Mouse (Mus musculus) thymus, adult 2 months (tissue): ENCODE data around the gene Rtn4rl1. TPM values are rescaled to one million over a fixed set of nuclear protein-coding genes. Genes with fewer than 3 reads are reported as not detected.

Source experiments
- DNase-seq: peaks from one replicate; pipeline ENCODE4 v3.0.0; 2021
- H3K27ac ChIP-seq: fragments of 200-500 bp; 2 replicates; pipeline ENCODE4 v1.5.1; 2012; ENCODE audit warnings: low read length, control low read depth; ENCODE audit not compliant: control insufficient read depth, insufficient read depth
- H3K27me3 ChIP-seq: fragments of 200-500 bp; 2 replicates; pipeline ENCODE4 v1.6.1; 2012; ENCODE audit warnings: mild to moderate bottlenecking, low read length, moderate library complexity, mixed read lengths; ENCODE audit not compliant: control insufficient read depth, insufficient read depth
- H3K36me3 ChIP-seq: fragments of 200-500 bp; 2 replicates; pipeline ENCODE4 v1.6.1; 2012; ENCODE audit warnings: mild to moderate bottlenecking, low read length, moderate library complexity; ENCODE audit not compliant: control insufficient read depth, insufficient read depth
- H3K4me1 ChIP-seq: fragments of 200-500 bp; replicated peaks from 2 replicates; pipeline ENCODE4 v1.6.1; 2012; ENCODE audit warnings: low read length; ENCODE audit not compliant: control insufficient read depth, insufficient read depth
- H3K4me3 ChIP-seq: fragments of 200-500 bp; 2 replicates; pipeline ENCODE4 v1.5.1; 2012; ENCODE audit warnings: mild to moderate bottlenecking, low read length, control low read depth, moderate library complexity; ENCODE audit not compliant: control insufficient read depth, insufficient read depth
- CTCF ChIP-seq: fragments of 200-500 bp; IDR thresholded peaks from 2 replicates; pipeline ENCODE4 v1.5.1; 2012; ENCODE audit warnings: mild to moderate bottlenecking, control low read depth, low read length, moderate library complexity, borderline replicate concordance; ENCODE audit not compliant: control insufficient read depth, poor library complexity, insufficient read depth; ENCODE audit errors: extremely low read depth
- POLR2A ChIP-seq: fragments of 200-500 bp; IDR thresholded peaks from 2 replicates; pipeline ENCODE4 v1.6.1; 2012; ENCODE audit warnings: mild to moderate bottlenecking, low read length, control low read depth, moderate library complexity; ENCODE audit not compliant: control insufficient read depth, poor library complexity, insufficient read depth; ENCODE audit errors: extremely low read depth
- WGBS: fragments of 180-500 bp; shearing (Covaris S2); methylation state at CpG from one replicate; pipeline ENCODE4 v1.1.7; 2018; 5-methylcytosine and 5-hydroxymethylcytosine counted together
- polyA plus RNA-seq: library from polyadenylated mRNA; depleted of rRNA; stranded (reverse); fragments of >200 nt; gene quantifications from 2 replicates; pipeline ENCODE4 v1.2.3, GENCODE M21; 2012

Rtn4rl1 gene
- polyA plus RNA-seq, 1 experiment, result 15.3 TPM

DNA sequence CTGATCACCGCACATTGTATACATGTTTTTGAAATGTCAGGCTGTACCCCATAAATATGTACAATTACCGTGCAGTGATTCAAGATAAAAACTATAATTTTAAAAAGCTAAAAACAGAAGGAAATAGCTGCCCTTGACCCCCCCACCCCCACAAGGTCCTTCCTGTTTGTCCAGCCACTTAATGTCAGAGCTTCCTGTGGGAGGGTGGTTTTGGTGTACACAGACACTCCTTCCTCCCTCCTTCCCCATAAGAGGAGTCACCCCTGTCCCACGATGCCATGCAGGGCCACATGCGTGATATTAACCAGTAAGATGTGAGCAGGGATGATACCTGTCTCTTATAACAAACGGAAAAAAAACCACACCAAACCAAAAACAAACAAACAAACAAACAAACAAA is 61.7 kb downstream of the Rtn4rl1 start:
- 58% methylated on average over 5 of the region's 5 CpGs for WGBS
- DNase-seq, result no peak
- Histone ChIP-seq H3K4me1 (peaks cover 10% of the 10 kb centered on the region), H3K4me3 (no peak overlapping the region), H3K27ac (no peak overlapping the region), H3K27me3 (no peaks in the 10 kb centered on the region), H3K36me3 (no peaks in the 10 kb centered on the region)
- no peak for TF ChIP-seq POLR2A
- no peak for TF ChIP-seq CTCF

DNA sequence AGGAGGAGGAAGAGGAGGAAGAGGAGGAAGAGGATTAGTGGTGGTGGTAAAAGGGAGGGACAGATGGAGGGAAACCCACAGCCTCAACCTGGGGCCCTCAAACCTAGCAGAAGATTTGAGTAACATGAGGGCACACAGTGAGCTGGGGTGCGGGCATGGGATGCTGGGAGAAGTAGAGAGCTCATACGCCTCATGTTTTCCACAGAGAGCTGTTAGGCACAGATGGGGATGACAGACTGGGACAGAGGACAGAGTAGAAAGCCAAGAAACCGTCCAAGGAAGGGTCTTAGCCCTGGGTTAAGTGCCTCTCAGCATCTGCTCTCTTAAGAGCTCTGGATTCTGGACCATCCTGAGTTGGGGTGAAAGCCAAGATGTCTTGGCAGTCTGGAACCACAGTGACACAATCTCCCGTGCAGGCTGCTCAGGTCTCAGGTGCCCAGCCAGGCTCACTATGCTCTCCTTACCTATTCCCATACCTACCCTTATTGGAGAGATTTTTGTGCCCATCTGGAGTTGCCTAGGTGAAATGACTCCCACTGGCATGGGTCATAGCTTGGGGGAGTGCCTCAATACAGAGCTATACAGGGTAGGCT is 63.6 kb downstream of the Rtn4rl1 start:
- TF ChIP-seq CTCF, result no peak
- no peak for TF ChIP-seq POLR2A
- H3K36me3 ChIP-seq, result no peaks in the 10 kb centered on the region
- no peaks in the 10 kb centered on the region for H3K27me3 ChIP-seq
- H3K27ac ChIP-seq, result no peak overlapping the region
- WGBS, result 90% methylated on average over 4 of the region's 4 CpGs
- no peak overlapping the region for H3K4me3 ChIP-seq
- H3K4me1 ChIP-seq, result peaks cover 10% of the 10 kb centered on the region
- DNase-seq, result no peak

DNA sequence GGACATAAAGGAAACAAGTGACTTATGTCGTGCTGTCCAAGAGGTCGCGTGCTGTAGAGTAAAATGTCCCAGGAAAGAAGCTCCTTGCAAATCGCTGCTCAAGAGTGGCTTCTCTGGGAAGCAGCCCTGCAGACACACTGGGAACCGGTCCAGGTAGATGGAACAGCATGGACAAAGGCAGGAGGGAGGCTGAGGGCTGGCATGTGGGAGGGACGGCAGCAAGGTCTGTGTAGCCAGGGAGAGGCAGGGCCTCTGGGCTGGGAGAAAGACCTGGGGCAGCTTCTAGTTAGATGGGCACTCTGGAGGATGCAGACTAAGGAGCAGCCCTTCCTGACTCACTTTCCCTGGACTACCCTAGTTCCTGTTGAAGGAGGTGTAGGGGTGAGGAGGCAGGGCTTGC is 65.8 kb downstream of the Rtn4rl1 start:
- Histone ChIP-seq H3K4me1 (peaks cover 10% of the 10 kb centered on the region), H3K4me3 (no peak overlapping the region), H3K27me3 (no peaks in the 10 kb centered on the region), H3K36me3 (no peaks in the 10 kb centered on the region), H3K27ac (no peak overlapping the region)
- TF ChIP-seq POLR2A (no peak), CTCF (no peak)
- DNase-seq, result no peak
- WGBS, result 94% methylated on average over 6 of the region's 6 CpGs

DNA sequence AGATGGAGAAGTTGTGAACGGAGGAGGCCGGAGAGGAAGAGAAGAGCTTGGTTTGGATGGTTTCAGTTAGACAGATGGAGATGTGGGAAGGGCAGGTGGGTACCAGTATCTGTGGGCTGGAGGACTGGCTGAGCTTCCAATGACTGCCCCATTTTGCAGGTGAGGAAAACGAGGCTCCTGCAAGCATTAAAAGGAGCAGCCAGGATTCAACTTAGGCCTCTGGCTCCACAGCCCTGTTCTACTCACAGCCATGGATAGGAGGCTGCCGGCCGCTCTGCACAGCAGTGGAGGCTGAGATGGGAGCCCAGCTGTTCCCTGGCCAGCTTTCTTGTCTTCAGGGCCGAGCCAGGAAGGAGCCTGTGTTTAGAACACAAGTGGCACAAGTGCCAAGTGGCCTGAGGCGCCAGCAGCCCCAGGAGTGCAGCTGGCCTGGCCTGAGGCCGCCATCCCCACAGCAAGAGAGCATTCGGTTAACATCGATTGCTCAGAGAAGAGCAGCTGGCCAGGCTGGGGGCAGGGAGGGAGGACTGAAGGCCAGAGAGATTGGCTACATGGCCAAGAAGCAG is 66.5 kb downstream of the Rtn4rl1 start:
- WGBS, result 87% methylated on average over 10 of the region's 10 CpGs
- no peak overlapping the region for H3K4me3 ChIP-seq
- peaks cover 5% of the 10 kb centered on the region for H3K4me1 ChIP-seq
- H3K27me3 ChIP-seq, result no peaks in the 10 kb centered on the region
- no peak for DNase-seq
- no peak overlapping the region for H3K27ac ChIP-seq
- TF ChIP-seq POLR2A (no peak), CTCF (no peak)
- no peaks in the 10 kb centered on the region for H3K36me3 ChIP-seq

DNA sequence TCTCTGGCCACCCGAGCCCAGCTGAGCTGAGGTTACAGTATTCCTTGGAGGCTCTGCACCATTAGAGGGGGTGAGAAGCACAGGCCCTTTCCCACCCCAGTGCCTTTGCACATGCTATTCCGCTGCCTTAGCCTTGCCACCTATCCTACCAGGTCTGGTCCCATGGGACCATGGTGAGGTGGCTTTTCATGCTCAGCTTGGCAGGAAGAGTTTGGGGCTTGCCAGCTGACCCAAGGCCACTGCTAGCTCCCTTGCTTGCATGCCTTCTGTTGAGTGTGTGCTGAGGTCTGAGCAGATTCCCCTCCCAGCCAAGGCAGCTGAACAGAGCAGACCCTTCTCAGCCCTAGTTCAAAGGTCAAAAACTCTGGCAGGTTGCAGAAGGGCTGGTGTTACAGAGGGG is 67.4 kb downstream of the Rtn4rl1 start:
- no peak for DNase-seq
- H3K36me3 ChIP-seq, result 0 out of 2 replicates have a peak, but pooled peaks cover 3% of the 10 kb centered on the region
- no peak overlapping the region for H3K4me3 ChIP-seq
- no peaks in the 10 kb centered on the region for H3K27me3 ChIP-seq
- H3K27ac ChIP-seq, result no peak overlapping the region
- 94% methylated on average over 2 of the region's 2 CpGs for WGBS
- no peak for TF ChIP-seq CTCF
- TF ChIP-seq POLR2A, result no peak
- peaks cover 3% of the 10 kb centered on the region for H3K4me1 ChIP-seq

DNA sequence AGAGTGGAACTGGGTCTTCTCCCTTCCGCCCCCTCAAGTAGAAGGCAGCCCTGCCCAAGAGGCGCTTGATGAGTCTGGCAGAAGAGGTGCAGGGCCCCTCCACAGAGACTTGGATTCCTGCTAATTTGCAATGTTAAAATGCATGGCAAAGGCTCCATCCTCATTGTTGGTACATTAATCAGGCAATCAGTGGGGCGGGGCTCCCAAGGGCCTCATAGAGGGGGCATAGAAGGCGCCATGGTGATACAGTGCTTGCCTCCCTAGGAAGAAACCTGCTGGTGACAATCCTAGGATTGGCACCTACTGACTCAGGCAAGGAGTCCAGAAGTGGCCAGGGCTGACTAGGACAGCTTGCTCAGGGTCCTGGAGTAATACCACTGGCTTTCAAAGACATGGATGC is 68.1 kb downstream of the Rtn4rl1 start:
- WGBS, result 95% methylated on average over 4 of the region's 4 CpGs
- Histone ChIP-seq H3K27me3 (no peaks in the 10 kb centered on the region), H3K36me3 (0 out of 2 replicates have a peak, but pooled peaks cover 7% of the 10 kb centered on the region), H3K4me1 (peaks cover 3% of the 10 kb centered on the region), H3K4me3 (no peak overlapping the region), H3K27ac (no peak overlapping the region)
- DNase-seq, result no peak
- TF ChIP-seq POLR2A (no peak), CTCF (no peak)

DNA sequence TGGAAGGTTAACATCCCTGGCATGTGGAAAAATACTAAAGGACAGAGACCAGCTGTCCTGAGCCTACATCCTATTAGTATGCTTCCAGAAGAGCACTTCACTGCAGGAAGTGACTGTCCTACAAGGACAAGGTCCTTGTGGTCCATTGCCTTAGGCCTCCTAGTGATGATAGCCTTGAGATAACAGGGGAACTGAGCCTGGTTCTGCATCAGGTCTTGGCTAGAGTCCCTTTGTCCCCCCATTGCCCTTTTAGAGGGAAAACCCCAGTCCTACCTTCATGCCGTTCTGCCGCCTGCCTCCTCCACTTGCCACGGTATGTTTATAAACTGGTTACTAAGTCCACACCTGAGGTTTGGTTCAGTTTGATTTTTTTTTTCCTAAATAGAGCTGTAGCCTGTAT is 68.6 kb downstream of the Rtn4rl1 start:
- no peak overlapping the region for H3K27ac ChIP-seq
- peaks cover 3% of the 10 kb centered on the region for H3K4me1 ChIP-seq
- no peaks in the 10 kb centered on the region for H3K27me3 ChIP-seq
- whole genome bisulfite sequencing, result 96% methylated on average over 3 of the region's 3 CpGs
- H3K36me3 ChIP-seq, result 0 out of 2 replicates have a peak, but pooled peaks cover 7% of the 10 kb centered on the region
- TF ChIP-seq CTCF, result no peak
- TF ChIP-seq POLR2A, result no peak
- no peak overlapping the region for H3K4me3 ChIP-seq
- DNase-seq, result no peak
